26 mouse cellular contexts compared by ENCODE assay signal in the genomic region with DNA sequence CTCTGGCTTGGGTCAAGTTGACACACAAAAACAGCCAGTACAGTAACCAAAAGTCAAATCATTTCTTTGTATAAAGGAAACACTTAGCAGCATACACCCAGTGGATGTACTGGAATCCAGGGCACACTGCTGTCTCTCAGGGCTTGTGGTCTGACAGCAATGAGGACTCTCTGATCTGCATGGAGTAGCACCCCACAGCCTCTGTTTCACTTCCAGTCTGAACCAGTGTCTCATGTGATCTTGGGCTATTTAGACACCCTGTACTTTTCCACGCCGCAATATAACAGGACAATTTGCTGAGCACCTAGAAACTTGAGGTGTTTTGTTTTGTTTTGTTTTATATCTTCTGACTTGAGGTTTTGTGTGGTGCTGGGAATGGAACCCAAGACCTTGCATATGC. TPM values are rescaled to one million over a fixed set of nuclear protein-coding genes. Genes with fewer than 3 reads are reported as not detected.
DNase-seq lines count a peak whose midpoint lies in the region; ATAC-seq and TF ChIP-seq lines count a peak whose summit lies in the region.
"Had no signal": no experiment of that assay in that cellular context is flagged by ENCODE, and none has a peak within 500 bp of the region (broad histone marks: within the 10 kb centered on the region; RNA-seq: fewer than 3 reads in every experiment).

No protein-coding gene starts in this region.

- no peaks in the 10 kb centered on the region for H3K36me3 ChIP-seq in macrophage (ENCODE audit: inconsistent target)
- H3K36me3 ChIP-seq in neural tube, embryonic 15.5 days, result no peaks in the 10 kb centered on the region
- H3K36me3 ChIP-seq: embryonic facial prominence, embryonic 15.5 days; forebrain, embryonic 10.5 days; limb, embryonic 15.5 days had no signal

- peak overlapping the region; percentile 47; the same call in 1 of the 2 replicates for H3K27ac ChIP-seq in layer of hippocampus, adult 2 months
- peak overlapping the region; percentile 34 for H3K27ac ChIP-seq in macrophage
- no peak overlapping the region for H3K27ac ChIP-seq in neural tube, embryonic 15.5 days (replicated peaks)
- H3K27ac ChIP-seq: embryonic facial prominence, embryonic 15.5 days; forebrain, embryonic 10.5 days; limb, embryonic 15.5 days had no signal

- no peak for DNase-seq in layer of hippocampus, adult 2 months (ENCODE audit: low spot score in 2 of 2)
- no peak for DNase-seq in layer of hippocampus, adult 8-10 months (ENCODE audit: low spot score in 2 of 2)
- DNase-seq in spleen, postnatal 36 days (ENCODE audit: low spot score in 2 of 2), result peak; percentile 71 to 72
- no peak for DNase-seq in spleen, postnatal 10 days (ENCODE audit: low spot score in 2 of 2)
- no peak for DNase-seq in thymus, postnatal 10 days (ENCODE audit: low spot score in 2 of 2)
- no peak for DNase-seq in adrenal gland, adult 8-10 months
- DNase-seq: cerebellum, adult 9-10 months; gastrocnemius, postnatal 10 days; kidney, adult 9 months; kidney, postnatal 36 days; layer of hippocampus, postnatal 36 days; right cerebral cortex, adult 18-20 months; spleen, adult 18-20 months; thymus, postnatal 4 days had no signal

- no peak overlapping the region for H3K4me3 ChIP-seq in layer of hippocampus, adult 2 months
- no peak overlapping the region for H3K4me3 ChIP-seq in macrophage (ENCODE audit: inconsistent target)
- H3K4me3 ChIP-seq in neural tube, embryonic 15.5 days (replicated peaks), result no peak overlapping the region
- H3K4me3 ChIP-seq: embryonic facial prominence, embryonic 15.5 days; forebrain, embryonic 10.5 days; limb, embryonic 15.5 days; myocyte had no signal

- H3K4me1 ChIP-seq in neural tube, embryonic 15.5 days, result no peaks in the 10 kb centered on the region
- H3K4me1 ChIP-seq: embryonic facial prominence, embryonic 15.5 days; forebrain, embryonic 10.5 days; limb, embryonic 15.5 days had no signal

- no peak for TF ChIP-seq CTCF in layer of hippocampus, adult 2 months (conservative IDR thresholded peaks at IDR 0.05)

- H3K79me2 ChIP-seq in macrophage (ENCODE audit: inconsistent target), result no peaks in the 10 kb centered on the region

- WGBS in macrophage (ENCODE audit: missing documents), result 38% methylated on average over 2 of the region's 2 CpGs
- 90% methylated on average over 2 of the region's 2 CpGs for WGBS in neural tube, embryonic 15.5 days

- H3K9me3 ChIP-seq in neural tube, embryonic 15.5 days (replicated peaks), result no peaks in the 10 kb centered on the region
- H3K9me3 ChIP-seq: embryonic facial prominence, embryonic 15.5 days; forebrain, embryonic 10.5 days; limb, embryonic 15.5 days had no signal

- no peaks in the 10 kb centered on the region for H3K27me3 ChIP-seq in neural tube, embryonic 15.5 days (replicated peaks)

- no peak overlapping the region for H3K9ac ChIP-seq in neural tube, embryonic 15.5 days (replicated peaks)
- H3K9ac ChIP-seq: embryonic facial prominence, embryonic 15.5 days; limb, embryonic 15.5 days had no signal

- no peak overlapping the region for H3K4me2 ChIP-seq in neural tube, embryonic 15.5 days
- H3K4me2 ChIP-seq: embryonic facial prominence, embryonic 15.5 days; limb, embryonic 15.5 days; midbrain, embryonic 11.5 days had no signal

- no peak for ATAC-seq in neural tube, embryonic 15.5 days (ENCODE audit: low FRiP score)
- ATAC-seq: lung, postnatal 0 days had no signal

RNA-seq across cellular contexts. Expression of gene Ccr6, which starts 10.7 kb away (rescaled TPM):
- under 1 TPM in 1 of 2 experiments, not detected in 1; 0.31 TPM for total RNA-seq in layer of hippocampus, adult 2 months (2021)
- total RNA-seq in layer of hippocampus, adult 8-10 months (2022), result under 1 TPM in 1 of 4 experiments, not detected in 3; 0.38 TPM
- not detected for total RNA-seq in macrophage (2018; cell fraction: chromatin; rRNA removed)
- not detected for total RNA-seq in macrophage (2018; cell fraction: cytosol; rRNA removed)
- not detected for total RNA-seq in macrophage (2018; cell fraction: nucleus; rRNA removed)
- not detected in 3 replicates for polyA plus RNA-seq in macrophage (2018)
- 0.37 TPM in 1 of 2 replicates, not detected in the other for polyA plus RNA-seq in neural tube, embryonic 15.5 days (2015; fragmentation: Nextera tagmentation; extraction: Ambion mirVana)
- under 1 TPM in 1 of 4 experiments, not detected in 3; 1.00 TPM for total RNA-seq in adrenal gland, adult 8-10 months (2022)
- total RNA-seq: gastrocnemius, postnatal 10 days; layer of hippocampus, postnatal 36 days; left cerebral cortex, postnatal 25 days had no signal
- polyA plus RNA-seq: brain, embryonic 14.5 days; C2C12; embryonic facial prominence, embryonic 15.5 days; forebrain, embryonic 10.5 days; hindbrain, embryonic 11.5 days; limb, embryonic 15.5 days; myocyte had no signal

RNA-seq across cellular contexts. Expression of gene Mpc1, which starts 57.5 kb away (rescaled TPM):
- 100 to 1,000 TPM; 138 to 143 TPM for total RNA-seq in layer of hippocampus, adult 2 months (2021)
- 100 to 1,000 TPM; 144 to 156 (median 145) TPM for total RNA-seq in layer of hippocampus, adult 8-10 months (2022)
- total RNA-seq in macrophage (2018; cell fraction: chromatin; rRNA removed), result 100 to 1,000 TPM in 17 of 26 experiments, 10 to 100 TPM in 9; 68.7 to 196 (median 122) TPM
- 100 to 1,000 TPM; 118 to 359 (median 240) TPM for total RNA-seq in macrophage (2018; cell fraction: cytosol; rRNA removed)
- 100 to 1,000 TPM in 17 of 26 experiments, 10 to 100 TPM in 9; 59.0 to 187 (median 136) TPM for total RNA-seq in macrophage (2018; cell fraction: nucleus; rRNA removed)
- 257 to 456 TPM (median 376 TPM) in 3 replicates for polyA plus RNA-seq in macrophage (2018)
- 382 and 460 TPM in 2 replicates for polyA plus RNA-seq in neural tube, embryonic 15.5 days (2015; fragmentation: Nextera tagmentation; extraction: Ambion mirVana)
- 100 to 1,000 TPM; 122 to 221 (median 169) TPM for total RNA-seq in adrenal gland, adult 8-10 months (2022)

RNA-seq across cellular contexts. Expression of gene Fgfr1op, which starts 59.9 kb away (rescaled TPM):
- total RNA-seq in layer of hippocampus, adult 2 months (2021), result 10 to 100 TPM; 12.4 to 14.3 TPM
- total RNA-seq in layer of hippocampus, adult 8-10 months (2022), result 10 to 100 TPM; 15.6 to 22.5 (median 18.0) TPM
- 10 to 100 TPM; 37.3 to 83.3 (median 55.3) TPM for total RNA-seq in macrophage (2018; cell fraction: chromatin; rRNA removed)
- 10 to 100 TPM in 2 of 26 experiments, 1 to 10 TPM in 24; 6.5 to 11.2 (median 8.5) TPM for total RNA-seq in macrophage (2018; cell fraction: cytosol; rRNA removed)
- total RNA-seq in macrophage (2018; cell fraction: nucleus; rRNA removed), result 10 to 100 TPM; 18.3 to 46.9 (median 30.4) TPM
- 5.7 to 11.6 TPM (median 6.5 TPM) in 3 replicates for polyA plus RNA-seq in macrophage (2018)
- polyA plus RNA-seq in neural tube, embryonic 15.5 days (2015; fragmentation: Nextera tagmentation; extraction: Ambion mirVana), result 29.3 and 31.3 TPM in 2 replicates
- 10 to 100 TPM; 25.0 to 29.9 (median 27.9) TPM for total RNA-seq in adrenal gland, adult 8-10 months (2022)

Comparison
In these comparisons a context has a peak if more than half of its experiments do, and no peak if none do; other contexts are left out.
1. DNase-seq: peak in spleen, postnatal 36 days (2 of 2); none in layer of hippocampus, adult 2 months (0 of 2), layer of hippocampus, adult 8-10 months (0 of 2), spleen, postnatal 10 days (0 of 2), thymus, postnatal 10 days (0 of 2) and adrenal gland, adult 8-10 months (single experiment).